Mouse (Mus musculus) kidney, adult 2 months (tissue): ENCODE measurements around the gene Atxn1l.

Experiments
- CTCF ChIP-seq: fragments of 200-500 bp; conservative IDR thresholded peaks from 2 replicates; pipeline ENCODE4 v1.5.1; 2011; ENCODE audit warnings: low read depth, mild to moderate bottlenecking, control low read depth, low read length, moderate library complexity, mixed read lengths; ENCODE audit not compliant: insufficient read depth, insufficient read length
- POLR2A ChIP-seq: fragments of 200-500 bp; IDR thresholded peaks from one replicate; pipeline ENCODE4 v1.6.1; 2011; ENCODE audit warnings: low read depth, low read length, control low read depth

DNA sequence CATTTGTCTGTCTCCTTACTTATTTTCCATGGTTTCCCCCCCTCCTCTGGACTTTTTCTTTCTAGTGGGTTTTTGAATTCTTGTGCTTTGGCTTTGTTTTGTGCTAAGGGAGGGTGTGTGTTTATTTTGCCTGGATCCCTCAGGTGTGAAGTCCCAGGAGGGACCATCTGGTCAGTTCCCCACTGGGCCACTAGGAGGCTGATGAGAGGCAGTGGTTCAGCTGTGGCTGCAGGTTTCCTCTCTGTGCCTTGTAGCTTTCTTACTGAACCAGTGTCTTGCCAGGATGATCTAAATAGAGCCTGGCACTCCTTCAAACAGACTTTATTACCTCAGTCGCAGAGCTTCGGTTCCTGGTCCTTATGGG is 30.7 kb downstream of the Atxn1l start:
- TF ChIP-seq CTCF (peak; percentile 91), POLR2A (no peak)
